In genomic region chr3:89136365-89136764, GRCm38 (mm10) we compare ENCODE assay signal across 9 mouse cellular contexts. TPM values are rescaled to one million over a fixed set of nuclear protein-coding genes. Genes with fewer than 3 reads are reported as not detected.
DNase-seq lines count a peak whose midpoint lies in the region; ATAC-seq and TF ChIP-seq lines count a peak whose summit lies in the region.
"Had no signal": no experiment of that assay in that cellular context is flagged by ENCODE, and none has a peak within 500 bp of the region (broad histone marks: within the 10 kb centered on the region; RNA-seq: fewer than 3 reads in every experiment).

No protein-coding gene starts in this region.

- H3K9ac ChIP-seq in heart, embryonic 11.5 days (ENCODE audit: low read depth, low read length), result peak overlapping the region; percentile 36; the same call in 1 of the 2 replicates
- H3K9ac ChIP-seq in intestine, postnatal 0 days (ENCODE audit: low read depth, low read length), result no peak overlapping the region
- peak overlapping the region; percentile 69 for H3K9ac ChIP-seq in liver, embryonic 15.5 days
- H3K9ac ChIP-seq: embryonic facial prominence, embryonic 13.5 days had no signal

- no peaks in the 10 kb centered on the region for H3K9me3 ChIP-seq in heart, embryonic 11.5 days (replicated peaks; ENCODE audit: control insufficient read depth, low read length)
- no peaks in the 10 kb centered on the region for H3K9me3 ChIP-seq in intestine, postnatal 0 days (ENCODE audit: control insufficient read depth)
- no peaks in the 10 kb centered on the region for H3K9me3 ChIP-seq in liver, embryonic 15.5 days (replicated peaks)
- H3K9me3 ChIP-seq: embryonic facial prominence, embryonic 13.5 days had no signal

- peak; percentile 47; the same call in 1 of the 2 replicates for ATAC-seq in heart, embryonic 11.5 days (replicated peaks; ENCODE audit: insufficient number of reproducible peaks, low FRiP score, low TSS enrichment)
- ATAC-seq in Patski, result peak; percentile 61
- peak; percentile 88 for ATAC-seq in intestine, postnatal 0 days
- ATAC-seq in liver, embryonic 15.5 days (ENCODE audit: insufficient read depth), result peak; percentile 56

- peak overlapping the region; percentile 20 for H3K4me2 ChIP-seq in heart, embryonic 11.5 days
- peak overlapping the region; percentile 68 for H3K4me2 ChIP-seq in intestine, postnatal 0 days (replicated peaks; ENCODE audit: low read depth)
- peak overlapping the region; percentile 75 for H3K4me2 ChIP-seq in liver, embryonic 15.5 days
- H3K4me2 ChIP-seq: embryonic facial prominence, embryonic 13.5 days had no signal

- TF ChIP-seq CTCF in Patski (IDR thresholded peaks at IDR 0.05), result no peak
- TF ChIP-seq CTCF in intestine, postnatal 0 days (IDR thresholded peaks at IDR 0.05; ENCODE audit: low read depth), result peak; percentile 69

- no peak for DNase-seq in heart, adult 9 months (ENCODE audit: low spot score in 2 of 2)
- DNase-seq in Patski (ENCODE audit: low read depth, low spot score), result no peak
- no peak for DNase-seq in right cerebral cortex, postnatal 14 days
- no peak for DNase-seq in cerebellum, postnatal 4 days (ENCODE audit: low spot score in 2 of 2)
- no peak for DNase-seq in left cerebral cortex, adult 18-20 months (ENCODE audit: low spot score in 2 of 2)

- in situ Hi-C loops in Patski (cut with MboI; ENCODE audit: low pct_unique_long_range_greater_than_20kb), result no loop called here

- CTCF ChIA-PET in Patski (lab: Charles Lee), result interaction anchor here (0.8 to 1.6 kb wide), 8 partner anchors 9 to 57 kb away, joined by 3 to 4 read pairs (median 3); no protein-coding TSS in a partner anchor

- H3K4me1 ChIP-seq in heart, embryonic 11.5 days (ENCODE audit: control insufficient read depth, insufficient read depth, low read length), result peaks cover 10% of the 10 kb centered on the region; the same call in 1 of the 2 replicates
- peaks cover 6% of the 10 kb centered on the region; the same call in 1 of the 2 replicates for H3K4me1 ChIP-seq in intestine, postnatal 0 days (replicated peaks; ENCODE audit: control insufficient read depth, insufficient read depth, low read length)
- peaks cover 93% of the 10 kb centered on the region for H3K4me1 ChIP-seq in liver, embryonic 15.5 days (replicated peaks)

- H3K27me3 ChIP-seq in heart, embryonic 11.5 days (ENCODE audit: control insufficient read depth, insufficient read depth, low read length), result peaks cover 3% of the 10 kb centered on the region
- H3K27me3 ChIP-seq in Patski, result no peaks in the 10 kb centered on the region
- no peaks in the 10 kb centered on the region for H3K27me3 ChIP-seq in intestine, postnatal 0 days (replicated peaks; ENCODE audit: control insufficient read depth, insufficient read depth, low read length)
- no peaks in the 10 kb centered on the region for H3K27me3 ChIP-seq in liver, embryonic 15.5 days

- no peaks in the 10 kb centered on the region for H3K36me3 ChIP-seq in heart, embryonic 11.5 days (ENCODE audit: control insufficient read depth, insufficient read depth, low read length)
- peaks cover 2% of the 10 kb centered on the region; the same call in 1 of the 2 replicates for H3K36me3 ChIP-seq in intestine, postnatal 0 days (ENCODE audit: control insufficient read depth, insufficient read depth)
- peaks cover 27% of the 10 kb centered on the region for H3K36me3 ChIP-seq in liver, embryonic 15.5 days (replicated peaks)
- H3K36me3 ChIP-seq: embryonic facial prominence, embryonic 13.5 days had no signal

- WGBS in heart, embryonic 11.5 days (ENCODE audit: insufficient replicate concordance), result 41% methylated on average over 9 of the region's 9 CpGs
- 13% methylated on average over 9 of the region's 9 CpGs for WGBS in intestine, postnatal 0 days
- WGBS in liver, embryonic 15.5 days (ENCODE audit: insufficient replicate concordance), result 5% methylated on average over 9 of the region's 9 CpGs

- POLR2A ChIA-PET in Patski (lab: Charles Lee), result interaction anchor here (0.5 to 1.1 kb wide), 4 partner anchors 10 to 59 kb away, joined by 3 to 5 read pairs (median 4); partner anchors contain the start of genes Clk2 and Fdps

- H3K27ac ChIP-seq in heart, embryonic 11.5 days (ENCODE audit: low read depth, low read length), result peak overlapping the region; percentile 41; the same call in 1 of the 2 replicates
- peak overlapping the region; percentile 60 for H3K27ac ChIP-seq in intestine, postnatal 0 days (ENCODE audit: low read depth, low read length)
- peak overlapping the region; percentile 90 for H3K27ac ChIP-seq in liver, embryonic 15.5 days (replicated peaks)
- H3K27ac ChIP-seq: embryonic facial prominence, embryonic 13.5 days had no signal

- peak overlapping the region; percentile 20 for H3K4me3 ChIP-seq in heart, embryonic 11.5 days (ENCODE audit: low read depth, low read length)
- H3K4me3 ChIP-seq in intestine, postnatal 0 days (ENCODE audit: low read depth, low read length), result peak overlapping the region; percentile 45
- peak overlapping the region; percentile 70 for H3K4me3 ChIP-seq in liver, embryonic 15.5 days (replicated peaks)
- H3K4me3 ChIP-seq: embryonic facial prominence, embryonic 13.5 days had no signal

RNA-seq across cellular contexts. Expression of gene Pklr, which starts 0.4 kb away (rescaled TPM):
- polyA plus RNA-seq in heart, embryonic 11.5 days (2014; fragmentation: Nextera tagmentation; extraction: Ambion mirVana), result 5.9 and 8.7 TPM in 2 replicates
- polyA plus RNA-seq in Patski (2021), result 22.0 TPM
- 91.8 and 103 TPM in 2 replicates for polyA plus RNA-seq in intestine, postnatal 0 days (2015; fragmentation: Nextera tagmentation; extraction: Ambion mirVana)
- polyA plus RNA-seq in liver, embryonic 15.5 days (2015; fragmentation: Nextera tagmentation; extraction: Ambion mirVana), result 102 and 104 TPM in 2 replicates
- not detected for total RNA-seq in left cerebral cortex, adult 18-20 months (2021)
- polyA plus RNA-seq: embryonic facial prominence, embryonic 13.5 days had no signal

RNA-seq across cellular contexts. Expression of gene Hcn3, which starts 23.6 kb away (rescaled TPM):
- polyA plus RNA-seq in heart, embryonic 11.5 days (2014; fragmentation: Nextera tagmentation; extraction: Ambion mirVana), result 0.13 and 0.58 TPM in 2 replicates
- 6.2 TPM for polyA plus RNA-seq in Patski (2021)
- 1.1 TPM in 2 replicates for polyA plus RNA-seq in intestine, postnatal 0 days (2015; fragmentation: Nextera tagmentation; extraction: Ambion mirVana)
- polyA plus RNA-seq in liver, embryonic 15.5 days (2015; fragmentation: Nextera tagmentation; extraction: Ambion mirVana), result 0.43 and 0.45 TPM in 2 replicates
- 10 to 100 TPM; 14.4 to 21.9 TPM for total RNA-seq in left cerebral cortex, adult 18-20 months (2021)

RNA-seq across cellular contexts. Expression of gene Clk2, which starts 28.2 kb away (rescaled TPM):
- 18.7 and 20.1 TPM in 2 replicates for polyA plus RNA-seq in heart, embryonic 11.5 days (2014; fragmentation: Nextera tagmentation; extraction: Ambion mirVana)
- 74.8 TPM for polyA plus RNA-seq in Patski (2021)
- polyA plus RNA-seq in intestine, postnatal 0 days (2015; fragmentation: Nextera tagmentation; extraction: Ambion mirVana), result 8.5 and 8.6 TPM in 2 replicates
- 8.5 and 10.1 TPM in 2 replicates for polyA plus RNA-seq in liver, embryonic 15.5 days (2015; fragmentation: Nextera tagmentation; extraction: Ambion mirVana)
- total RNA-seq in left cerebral cortex, adult 18-20 months (2021), result 10 to 100 TPM; 40.9 to 45.0 TPM

RNA-seq across cellular contexts. Expression of gene Fdps, which starts 34.6 kb away (rescaled TPM):
- 165 and 178 TPM in 2 replicates for polyA plus RNA-seq in heart, embryonic 11.5 days (2014; fragmentation: Nextera tagmentation; extraction: Ambion mirVana)
- 191 TPM for polyA plus RNA-seq in Patski (2021)
- 138 and 154 TPM in 2 replicates for polyA plus RNA-seq in intestine, postnatal 0 days (2015; fragmentation: Nextera tagmentation; extraction: Ambion mirVana)
- 339 and 359 TPM in 2 replicates for polyA plus RNA-seq in liver, embryonic 15.5 days (2015; fragmentation: Nextera tagmentation; extraction: Ambion mirVana)
- 100 to 1,000 TPM; 110 to 111 TPM for total RNA-seq in left cerebral cortex, adult 18-20 months (2021)

RNA-seq across cellular contexts. Expression of gene Gm43738, which starts 35.5 kb away (rescaled TPM):
- polyA plus RNA-seq in heart, embryonic 11.5 days (2014; fragmentation: Nextera tagmentation; extraction: Ambion mirVana), result not detected in 2 replicates
- 0.19 TPM for polyA plus RNA-seq in Patski (2021)
- polyA plus RNA-seq in intestine, postnatal 0 days (2015; fragmentation: Nextera tagmentation; extraction: Ambion mirVana), result not detected in 2 replicates
- polyA plus RNA-seq in liver, embryonic 15.5 days (2015; fragmentation: Nextera tagmentation; extraction: Ambion mirVana), result not detected in 2 replicates
- not detected for total RNA-seq in left cerebral cortex, adult 18-20 months (2021)
- polyA plus RNA-seq: embryonic facial prominence, embryonic 13.5 days had no signal

Comparison
In these comparisons a context has a peak if more than half of its experiments do, and no peak if none do; other contexts are left out.
1. H3K4me2 ChIP-seq: peak in every context shown above with its lines; median percentile 75 in liver, embryonic 15.5 days; 68 in intestine, postnatal 0 days; 20 in heart, embryonic 11.5 days.
2. H3K4me3 ChIP-seq: peak in every context shown above with its lines; median percentile 70 in liver, embryonic 15.5 days; 45 in intestine, postnatal 0 days; 20 in heart, embryonic 11.5 days.